Mouse (Mus musculus): ENCODE results near the gene Plscr1. TPM values are rescaled to one million over a fixed set of nuclear protein-coding genes. Genes with fewer than 3 reads are reported as not detected.

Gene Plscr1
- polyA plus RNA-seq, 2 experiments, result 9.4 to 13.6 TPM

DNA sequence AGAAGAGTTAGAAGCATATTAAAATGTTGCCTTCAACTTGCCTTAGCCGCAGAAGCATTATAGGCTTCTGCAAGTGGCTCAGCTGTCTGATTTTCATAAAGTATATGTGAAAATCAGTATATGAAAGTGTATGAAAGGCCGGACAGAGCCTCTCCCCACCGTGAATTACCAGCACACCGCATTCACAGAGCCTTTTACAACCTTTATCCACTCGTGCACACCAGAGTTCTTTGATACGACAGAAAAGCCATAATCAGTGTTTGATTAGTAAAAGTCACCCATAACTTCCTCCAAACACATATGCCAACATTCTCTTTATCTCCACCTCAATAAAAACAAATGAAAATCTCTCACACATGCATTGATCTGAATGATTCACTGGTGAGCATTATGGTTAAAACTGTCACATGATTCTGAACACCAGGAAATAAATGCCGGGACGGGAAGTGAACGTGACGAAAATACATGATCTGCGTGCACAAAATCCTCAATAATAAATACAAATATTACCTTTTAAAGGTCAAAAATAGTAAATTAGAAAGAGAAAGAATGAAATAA, 14.6 kb upstream of the Plscr1 start:
- DNase-seq (ENCODE audit: low spot score) (no peak), ATAC-seq (ENCODE audit: low FRiP score, low read depth) (no peak)
- H3K4me2 ChIP-seq (replicated peaks; ENCODE audit: low read depth, low read length, severe bottlenecking), result no peak overlapping the region
- no peak overlapping the region for H3K9ac ChIP-seq (ENCODE audit: low read depth, low read length, severe bottlenecking)
- no peaks in the 10 kb centered on the region for H3K4me1 ChIP-seq (ENCODE audit: control insufficient read depth, insufficient read depth, low read length)
- no peaks in the 10 kb centered on the region for H3K27me3 ChIP-seq (ENCODE audit: control insufficient read depth, insufficient read depth, low read length)
- H3K36me3 ChIP-seq (ENCODE audit: control insufficient read depth, insufficient read depth, low read length), result no peaks in the 10 kb centered on the region
- no peak for TF ChIP-seq POLR2A (IDR thresholded peaks at IDR 0.05; ENCODE audit: borderline replicate concordance, extremely low read depth, insufficient read depth, insufficient read length)
- 64% methylated on average over 11 of the region's 11 CpGs for WGBS
- no peak overlapping the region for H3K4me3 ChIP-seq (replicated peaks; ENCODE audit: low read length)
- no peak overlapping the region for H3K27ac ChIP-seq (replicated peaks; ENCODE audit: low read depth, low read length)
- no peaks in the 10 kb centered on the region for H3K9me3 ChIP-seq (ENCODE audit: control insufficient read depth, low read length)

DNA sequence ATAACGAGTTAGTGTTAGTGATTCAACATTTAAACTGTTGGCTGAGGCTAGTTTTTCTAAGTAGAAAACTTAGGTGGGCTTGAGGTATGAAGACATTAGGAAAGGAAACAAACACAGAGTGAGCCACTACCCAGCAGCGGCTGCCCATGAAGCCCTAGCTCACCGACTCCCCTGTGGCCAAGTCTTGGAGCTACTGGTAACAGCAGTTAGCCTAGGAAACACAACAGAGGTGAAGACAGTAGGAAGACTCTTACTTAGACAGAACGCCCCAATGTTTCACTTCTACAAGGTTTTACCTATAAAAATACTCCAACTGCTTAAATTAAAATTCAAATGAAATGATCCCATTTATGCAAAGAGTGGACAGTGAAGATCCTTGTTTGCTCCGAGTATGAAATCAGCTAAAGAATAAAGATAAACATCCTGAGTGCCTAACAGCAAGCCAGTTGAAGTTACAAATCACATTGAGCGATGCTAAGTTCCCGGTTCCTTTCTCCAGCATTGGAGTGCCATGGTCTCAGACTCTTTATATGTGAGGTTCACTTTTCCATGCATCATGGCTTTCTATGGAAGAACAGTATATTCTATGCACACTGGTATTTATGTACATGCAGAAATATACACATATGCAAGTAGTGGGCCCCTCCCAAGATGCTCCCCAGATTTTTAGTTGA, 640 bp upstream of the Plscr1 start:
- Histone ChIP-seq H3K27ac (replicated peaks; ENCODE audit: low read depth, low read length) (no peak overlapping the region), H3K27me3 (ENCODE audit: control insufficient read depth, insufficient read depth, low read length) (no peaks in the 10 kb centered on the region), H3K9me3 (ENCODE audit: control insufficient read depth, low read length) (no peaks in the 10 kb centered on the region), H3K4me3 (replicated peaks; ENCODE audit: low read length) (no peak overlapping the region), H3K9ac (ENCODE audit: low read depth, low read length, severe bottlenecking) (no peak overlapping the region), H3K36me3 (ENCODE audit: control insufficient read depth, insufficient read depth, low read length) (no peaks in the 10 kb centered on the region), H3K4me2 (replicated peaks; ENCODE audit: low read depth, low read length, severe bottlenecking) (no peak overlapping the region), H3K4me1 (ENCODE audit: control insufficient read depth, insufficient read depth, low read length) (peaks cover 6% of the 10 kb centered on the region)
- WGBS, result 88% methylated on average over 7 of the region's 7 CpGs
- ATAC-seq (ENCODE audit: low FRiP score, low read depth), result no peak
- no peak for DNase-seq (ENCODE audit: low spot score)
- TF ChIP-seq POLR2A (IDR thresholded peaks at IDR 0.05; ENCODE audit: borderline replicate concordance, extremely low read depth, insufficient read depth, insufficient read length), result no peak

DNA sequence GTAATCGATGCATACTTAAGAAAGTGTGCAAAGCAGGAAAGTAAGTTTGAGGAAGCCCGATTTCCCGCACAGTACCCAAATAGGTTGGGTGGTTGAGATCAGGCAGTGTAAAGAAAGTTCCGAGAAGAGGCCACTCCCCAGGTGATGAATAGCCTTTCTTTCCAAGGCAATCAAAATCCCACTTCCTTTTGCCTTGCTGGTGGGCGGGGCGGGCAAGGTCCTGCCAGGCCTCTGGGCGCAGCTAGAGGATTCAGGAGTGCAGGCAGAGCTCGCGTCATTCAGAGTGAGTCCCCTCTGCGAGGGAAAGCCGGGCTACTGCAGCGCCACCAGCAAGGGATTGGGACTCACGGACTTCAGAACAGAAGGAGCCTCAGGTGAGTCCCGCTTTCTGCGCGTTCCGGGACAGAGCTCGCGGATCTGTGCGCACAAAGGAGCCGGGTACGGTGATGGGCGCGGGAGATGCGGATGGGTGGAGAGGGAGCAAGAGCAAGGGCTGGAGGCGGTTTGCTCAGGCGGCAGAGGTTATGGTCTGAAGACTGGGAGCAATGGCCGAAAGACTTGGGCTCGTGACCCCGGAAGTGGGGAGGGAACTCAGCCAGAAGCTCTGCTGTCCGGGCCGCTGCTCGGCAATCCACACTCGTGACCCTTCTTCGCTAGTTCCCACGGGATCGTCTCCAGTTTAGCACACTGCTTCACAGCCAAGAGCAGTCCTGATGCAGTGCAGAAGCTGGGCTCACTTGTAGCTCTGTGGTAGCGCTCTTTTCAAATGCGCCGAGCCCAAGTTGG, 630 bp downstream of the Plscr1 start:
- peak overlapping the region; percentile 58 for H3K4me3 ChIP-seq (replicated peaks; ENCODE audit: low read length)
- peak; percentile 65 for DNase-seq (ENCODE audit: low spot score)
- no peaks in the 10 kb centered on the region for H3K27me3 ChIP-seq (ENCODE audit: control insufficient read depth, insufficient read depth, low read length)
- TF ChIP-seq POLR2A (IDR thresholded peaks at IDR 0.05; ENCODE audit: borderline replicate concordance, extremely low read depth, insufficient read depth, insufficient read length), result 0 out of 2 replicates have a peak, but pooled peaks have one; percentile 52
- H3K9ac ChIP-seq (ENCODE audit: low read depth, low read length, severe bottlenecking), result peak overlapping the region; percentile 67
- 2% methylated on average over 38 of the region's 40 CpGs for WGBS
- peak overlapping the region; percentile 64 for H3K4me2 ChIP-seq (replicated peaks; ENCODE audit: low read depth, low read length, severe bottlenecking)
- peak overlapping the region; percentile 80 for H3K27ac ChIP-seq (replicated peaks; ENCODE audit: low read depth, low read length)
- no peaks in the 10 kb centered on the region for H3K36me3 ChIP-seq (ENCODE audit: control insufficient read depth, insufficient read depth, low read length)
- H3K4me1 ChIP-seq (ENCODE audit: control insufficient read depth, insufficient read depth, low read length), result peaks cover 6% of the 10 kb centered on the region
- peak; percentile 89 for ATAC-seq (ENCODE audit: low FRiP score, low read depth)
- H3K9me3 ChIP-seq (ENCODE audit: control insufficient read depth, low read length), result no peaks in the 10 kb centered on the region

DNA sequence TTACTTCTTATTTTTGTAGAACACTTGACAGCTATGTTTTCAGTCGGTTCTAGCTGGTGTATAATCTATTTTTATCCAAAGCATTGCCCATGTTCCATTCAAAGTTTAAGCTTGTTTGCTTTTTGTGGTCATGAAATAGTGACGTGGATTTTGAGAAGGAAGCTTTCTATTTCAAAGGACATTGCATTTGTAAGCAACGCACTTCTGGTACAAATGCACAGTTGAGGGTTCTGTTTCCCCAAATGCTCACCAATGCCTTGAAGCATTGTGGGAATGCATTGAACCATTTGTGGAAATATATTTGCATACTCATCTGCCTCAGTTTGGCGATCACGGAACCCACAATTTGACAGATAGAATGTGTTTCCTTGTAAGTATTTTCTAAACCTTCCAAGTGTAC, 3.2 kb downstream of the Plscr1 start:
- H3K9ac ChIP-seq (ENCODE audit: low read depth, low read length, severe bottlenecking), result no peak overlapping the region
- no peak for DNase-seq (ENCODE audit: low spot score)
- WGBS, result 83% methylated on average over 5 of the region's 5 CpGs
- no peak overlapping the region for H3K27ac ChIP-seq (replicated peaks; ENCODE audit: low read depth, low read length)
- no peaks in the 10 kb centered on the region for H3K9me3 ChIP-seq (ENCODE audit: control insufficient read depth, low read length)
- H3K36me3 ChIP-seq (ENCODE audit: control insufficient read depth, insufficient read depth, low read length), result no peaks in the 10 kb centered on the region
- H3K4me3 ChIP-seq (replicated peaks; ENCODE audit: low read length), result no peak overlapping the region
- TF ChIP-seq POLR2A (IDR thresholded peaks at IDR 0.05; ENCODE audit: borderline replicate concordance, extremely low read depth, insufficient read depth, insufficient read length), result no peak
- ATAC-seq (ENCODE audit: low FRiP score, low read depth), result no peak
- H3K27me3 ChIP-seq (ENCODE audit: control insufficient read depth, insufficient read depth, low read length), result no peaks in the 10 kb centered on the region
- H3K4me2 ChIP-seq (replicated peaks; ENCODE audit: low read depth, low read length, severe bottlenecking), result no peak overlapping the region
- peaks cover 6% of the 10 kb centered on the region for H3K4me1 ChIP-seq (ENCODE audit: control insufficient read depth, insufficient read depth, low read length)

DNA sequence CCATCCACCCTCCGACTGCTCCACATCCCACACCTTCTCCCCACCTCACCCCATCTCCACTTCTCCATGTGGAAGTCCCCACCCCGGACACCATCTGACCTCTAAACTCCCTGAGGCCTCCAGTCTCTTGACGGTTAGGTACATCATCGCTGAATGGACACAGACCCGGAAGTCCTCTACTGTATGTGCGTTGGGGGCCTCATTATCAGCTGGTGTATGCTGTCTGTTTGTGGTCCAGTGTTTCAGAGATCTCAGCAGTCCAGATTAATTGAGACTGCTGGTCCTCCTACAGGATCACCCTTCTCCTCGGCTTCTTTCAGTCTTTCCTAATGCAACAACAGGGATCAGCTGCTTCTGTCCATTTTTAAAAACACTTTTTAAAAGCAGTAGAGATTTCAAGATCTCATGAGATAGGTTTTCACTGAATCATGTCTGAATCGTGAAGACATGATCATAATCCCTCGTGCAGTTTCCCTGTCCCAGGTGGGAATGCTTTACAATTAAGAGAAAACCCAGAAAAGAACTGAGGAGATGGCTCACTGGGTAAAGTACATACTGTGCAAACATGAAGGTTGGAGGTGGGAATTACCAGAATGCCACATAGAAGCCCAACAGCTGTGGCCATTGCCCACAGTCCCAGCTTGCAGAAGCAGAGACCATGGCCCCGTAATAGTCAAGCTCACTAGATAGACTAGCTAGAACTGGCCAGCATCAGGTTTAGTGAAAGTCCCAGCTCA, 4.2 kb downstream of the Plscr1 start:
- H3K4me2 ChIP-seq (replicated peaks; ENCODE audit: low read depth, low read length, severe bottlenecking), result no peak overlapping the region
- H3K27me3 ChIP-seq (ENCODE audit: control insufficient read depth, insufficient read depth, low read length), result no peaks in the 10 kb centered on the region
- H3K9ac ChIP-seq (ENCODE audit: low read depth, low read length, severe bottlenecking), result no peak overlapping the region
- DNase-seq (ENCODE audit: low spot score) (no peak), ATAC-seq (ENCODE audit: low FRiP score, low read depth) (no peak)
- H3K27ac ChIP-seq (replicated peaks; ENCODE audit: low read depth, low read length), result no peak overlapping the region
- peaks cover 6% of the 10 kb centered on the region for H3K4me1 ChIP-seq (ENCODE audit: control insufficient read depth, insufficient read depth, low read length)
- H3K4me3 ChIP-seq (replicated peaks; ENCODE audit: low read length), result no peak overlapping the region
- H3K9me3 ChIP-seq (ENCODE audit: control insufficient read depth, low read length), result no peaks in the 10 kb centered on the region
- H3K36me3 ChIP-seq (ENCODE audit: control insufficient read depth, insufficient read depth, low read length), result no peaks in the 10 kb centered on the region
- TF ChIP-seq POLR2A (IDR thresholded peaks at IDR 0.05; ENCODE audit: borderline replicate concordance, extremely low read depth, insufficient read depth, insufficient read length), result no peak
- WGBS, result 89% methylated on average over 10 of the region's 10 CpGs
